Mouse (Mus musculus): ENCODE results near the gene Itk. TPM values are rescaled to one million over a fixed set of nuclear protein-coding genes. Genes with fewer than 3 reads are reported as not detected.

The Itk gene
- polyA plus RNA-seq, 1 experiment from 2014 or later, result 0.08 TPM

GRCm38 (mm10) chr11:46349681-46350410 lies 39.5 kb downstream of the Itk start:
- H3K4me2 ChIP-seq, result no peak overlapping the region
- H3K27me3 ChIP-seq, result no peaks in the 10 kb centered on the region
- ATAC-seq (ENCODE audit: insufficient read depth), result no peak
- no peaks in the 10 kb centered on the region for H3K9me3 ChIP-seq (replicated peaks)
- WGBS (ENCODE audit: insufficient replicate concordance), result 60% methylated on average over 2 of the region's 2 CpGs
- no peak overlapping the region for H3K9ac ChIP-seq
- no peaks in the 10 kb centered on the region for H3K36me3 ChIP-seq (replicated peaks)
- H3K27ac ChIP-seq (replicated peaks), result no peak overlapping the region
- no peak overlapping the region for H3K4me3 ChIP-seq (replicated peaks)
- H3K4me1 ChIP-seq (replicated peaks), result no peaks in the 10 kb centered on the region

DNA sequence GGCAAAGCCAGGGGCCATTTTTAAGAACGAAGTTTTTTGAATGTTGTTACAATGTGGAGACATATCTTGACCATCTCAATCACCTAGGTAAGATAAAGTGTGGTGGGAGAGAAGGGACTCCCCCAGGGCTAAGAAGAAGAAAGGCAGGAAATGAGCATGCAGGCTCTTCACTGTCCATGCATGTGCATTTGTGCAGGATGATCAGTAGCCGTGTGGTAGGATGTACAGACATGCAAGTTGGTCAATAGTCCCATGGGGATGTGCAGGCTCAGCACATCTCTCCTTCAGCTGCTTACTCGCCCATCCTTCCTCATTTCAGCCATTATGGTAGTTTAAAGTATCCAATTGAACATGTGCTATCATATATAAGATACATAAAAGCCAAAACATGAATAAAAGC lies 40.9 kb downstream of the Itk start:
- Histone ChIP-seq H3K36me3 (replicated peaks) (no peaks in the 10 kb centered on the region), H3K4me1 (replicated peaks) (no peaks in the 10 kb centered on the region), H3K27ac (replicated peaks) (no peak overlapping the region), H3K9ac (no peak overlapping the region), H3K27me3 (no peaks in the 10 kb centered on the region), H3K4me2 (no peak overlapping the region), H3K9me3 (replicated peaks) (no peaks in the 10 kb centered on the region), H3K4me3 (replicated peaks) (no peak overlapping the region)
- ATAC-seq (ENCODE audit: insufficient read depth), result no peak
- 55% methylated on average over 3 of the region's 3 CpGs for WGBS (ENCODE audit: insufficient replicate concordance)

DNA sequence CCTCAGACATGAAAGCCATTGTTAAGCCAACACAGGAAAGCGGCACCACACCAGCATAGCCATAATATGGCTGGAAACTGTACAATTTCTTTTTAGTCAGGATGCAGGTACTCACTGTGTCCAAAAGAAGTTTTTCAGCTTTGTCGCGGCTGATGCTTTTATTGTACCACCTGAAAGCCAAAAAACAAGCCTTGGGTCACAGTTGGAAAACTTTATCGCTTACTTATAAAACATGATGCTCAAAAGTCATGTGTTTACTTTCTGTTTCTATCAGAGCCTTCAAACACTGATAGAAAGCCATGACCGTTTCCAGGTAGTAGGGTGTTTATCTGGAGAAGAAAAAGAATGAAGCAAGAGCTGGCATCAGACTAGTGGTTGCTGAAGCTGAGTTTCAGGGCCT lies 41.6 kb downstream of the Itk start:
- 64% methylated on average over 5 of the region's 5 CpGs for WGBS (ENCODE audit: insufficient replicate concordance)
- Histone ChIP-seq H3K27ac (replicated peaks) (no peak overlapping the region), H3K4me2 (no peak overlapping the region), H3K27me3 (no peaks in the 10 kb centered on the region), H3K9me3 (replicated peaks) (no peaks in the 10 kb centered on the region), H3K9ac (no peak overlapping the region), H3K4me3 (replicated peaks) (no peak overlapping the region), H3K4me1 (replicated peaks) (no peaks in the 10 kb centered on the region), H3K36me3 (replicated peaks) (no peaks in the 10 kb centered on the region)
- ATAC-seq (ENCODE audit: insufficient read depth), result no peak

DNA sequence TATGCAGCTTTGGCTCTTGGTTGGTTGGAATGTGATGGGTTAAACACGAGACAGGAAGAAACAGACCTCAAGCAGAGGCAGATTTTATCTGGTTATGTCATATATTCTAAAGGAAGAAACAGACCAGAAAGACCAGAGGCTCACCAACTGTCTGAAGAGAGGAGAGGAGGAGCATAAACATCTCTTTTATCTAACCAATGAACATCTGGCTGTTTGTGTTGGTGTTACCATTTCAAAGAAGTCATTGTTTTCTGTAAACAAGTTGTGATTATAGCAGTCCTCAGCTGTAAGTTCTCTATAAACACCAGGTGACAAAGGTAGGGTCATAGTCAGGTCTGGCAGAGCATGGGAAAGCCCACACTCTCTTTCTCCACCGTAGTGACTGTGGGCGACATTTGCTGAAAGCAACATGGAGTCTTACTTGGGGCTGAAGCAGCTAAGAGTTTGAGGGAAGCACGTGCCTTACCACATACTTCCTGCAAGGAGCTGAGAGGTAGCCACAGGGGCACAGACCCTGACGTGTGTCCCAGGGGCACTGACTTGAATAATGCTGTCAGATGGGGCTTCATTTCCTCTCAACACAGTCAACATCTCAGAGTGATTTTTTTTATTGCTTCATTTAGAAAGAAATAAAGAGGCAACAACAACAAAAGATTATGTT lies 45.3 kb downstream of the Itk start:
- Histone ChIP-seq H3K27me3 (no peaks in the 10 kb centered on the region), H3K4me3 (replicated peaks) (no peak overlapping the region), H3K9ac (no peak overlapping the region), H3K4me1 (replicated peaks) (no peaks in the 10 kb centered on the region), H3K27ac (replicated peaks) (no peak overlapping the region), H3K36me3 (replicated peaks) (no peaks in the 10 kb centered on the region), H3K9me3 (replicated peaks) (no peaks in the 10 kb centered on the region), H3K4me2 (no peak overlapping the region)
- 14% methylated on average over 5 of the region's 5 CpGs for WGBS (ENCODE audit: insufficient replicate concordance)
- no peak for ATAC-seq (ENCODE audit: insufficient read depth)

GRCm38 (mm10) chr11:46341960-46342359 lies 47.4 kb downstream of the Itk start:
- no peak for ATAC-seq (ENCODE audit: insufficient read depth)
- Histone ChIP-seq H3K4me2 (no peak overlapping the region), H3K27me3 (no peaks in the 10 kb centered on the region), H3K36me3 (replicated peaks) (no peaks in the 10 kb centered on the region), H3K4me3 (replicated peaks) (no peak overlapping the region), H3K4me1 (replicated peaks) (no peaks in the 10 kb centered on the region), H3K9ac (no peak overlapping the region), H3K27ac (replicated peaks) (no peak overlapping the region), H3K9me3 (replicated peaks) (no peaks in the 10 kb centered on the region)
- 55% methylated on average over 4 of the region's 4 CpGs for WGBS (ENCODE audit: insufficient replicate concordance)

GRCm38 (mm10) chr11:46336020-46336419 lies 53.3 kb downstream of the Itk start:
- WGBS (ENCODE audit: insufficient replicate concordance), result 50% methylated on average over 5 of the region's 5 CpGs
- Histone ChIP-seq H3K27me3 (no peaks in the 10 kb centered on the region), H3K9me3 (replicated peaks) (no peaks in the 10 kb centered on the region), H3K27ac (replicated peaks) (no peak overlapping the region), H3K36me3 (replicated peaks) (no peaks in the 10 kb centered on the region), H3K4me3 (replicated peaks) (no peak overlapping the region), H3K4me2 (no peak overlapping the region), H3K9ac (no peak overlapping the region), H3K4me1 (replicated peaks) (no peaks in the 10 kb centered on the region)
- ATAC-seq (ENCODE audit: insufficient read depth), result no peak

GRCm38 (mm10) chr11:46332217-46332616 lies 57.1 kb downstream of the Itk start:
- Histone ChIP-seq H3K36me3 (replicated peaks) (no peaks in the 10 kb centered on the region), H3K9ac (no peak overlapping the region), H3K9me3 (replicated peaks) (no peaks in the 10 kb centered on the region), H3K4me2 (no peak overlapping the region), H3K4me1 (replicated peaks) (no peaks in the 10 kb centered on the region), H3K4me3 (replicated peaks) (no peak overlapping the region), H3K27ac (replicated peaks) (no peak overlapping the region), H3K27me3 (no peaks in the 10 kb centered on the region)
- ATAC-seq (ENCODE audit: insufficient read depth), result no peak
- 84% methylated on average over 8 of the region's 8 CpGs for WGBS (ENCODE audit: insufficient replicate concordance)

DNA sequence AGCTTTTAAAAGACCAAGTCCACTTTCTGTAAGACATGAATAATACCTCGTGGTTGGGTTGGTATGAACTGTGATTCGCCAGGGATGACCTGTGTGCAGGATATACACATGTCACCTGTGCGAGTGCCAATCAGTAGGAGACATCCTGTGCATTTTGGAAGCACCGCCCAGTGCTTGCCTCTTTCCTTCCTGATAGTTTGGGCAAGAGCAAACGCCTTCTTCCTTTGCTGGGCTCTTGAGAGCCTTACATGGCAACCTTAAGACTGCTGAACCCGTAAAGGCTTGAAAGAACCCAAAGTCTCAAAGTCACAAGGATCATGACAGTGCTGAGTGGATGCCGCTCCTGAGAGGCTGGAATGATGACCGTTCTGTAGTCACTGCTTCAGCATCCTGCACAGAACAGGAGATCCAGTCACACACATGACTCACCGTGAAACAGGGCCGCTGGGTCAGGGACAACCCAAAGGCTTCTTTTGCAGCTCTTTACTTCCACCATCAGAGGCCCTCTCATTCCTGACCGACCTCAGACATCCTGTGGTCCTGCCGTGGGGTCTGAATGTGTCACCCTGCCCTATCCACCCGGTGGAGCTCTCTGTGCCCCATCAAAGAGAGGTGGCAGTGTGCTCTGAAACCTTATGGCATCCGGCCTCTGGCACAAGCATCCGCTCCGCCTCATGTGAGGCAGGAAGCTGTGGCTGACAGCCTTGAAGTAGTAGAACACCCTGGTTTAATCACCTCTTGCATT lies 62.9 kb downstream of the Itk start:
- H3K4me2 ChIP-seq, result no peak overlapping the region
- ATAC-seq (ENCODE audit: insufficient read depth), result no peak
- no peaks in the 10 kb centered on the region for H3K36me3 ChIP-seq (replicated peaks)
- H3K9ac ChIP-seq, result no peak overlapping the region
- no peaks in the 10 kb centered on the region for H3K9me3 ChIP-seq (replicated peaks)
- H3K4me3 ChIP-seq (replicated peaks), result no peak overlapping the region
- WGBS (ENCODE audit: insufficient replicate concordance), result 49% methylated on average over 16 of the region's 16 CpGs
- no peaks in the 10 kb centered on the region for H3K4me1 ChIP-seq (replicated peaks)
- no peaks in the 10 kb centered on the region for H3K27me3 ChIP-seq
- H3K27ac ChIP-seq (replicated peaks), result no peak overlapping the region

DNA sequence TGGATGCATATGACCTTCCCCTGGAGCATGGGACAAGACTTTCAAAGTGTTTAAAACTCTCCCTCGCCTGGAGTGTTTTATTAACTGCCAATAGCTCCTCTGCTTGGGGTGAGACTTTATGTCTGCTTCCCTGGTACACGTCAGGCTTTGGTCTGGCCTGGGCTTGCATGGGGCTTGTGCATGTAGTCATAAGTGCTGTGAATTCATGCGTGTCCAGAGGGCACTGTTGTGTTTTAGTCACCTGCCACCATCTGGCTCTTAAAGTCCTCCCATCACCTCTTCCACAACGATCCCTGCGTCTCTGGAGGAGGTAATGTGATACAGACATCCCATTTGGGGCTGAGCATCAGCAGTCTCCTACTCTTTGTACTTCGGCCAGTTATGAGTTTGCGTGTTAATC lies 67.8 kb downstream of the Itk start:
- Histone ChIP-seq H3K4me2 (no peak overlapping the region), H3K9me3 (replicated peaks) (no peaks in the 10 kb centered on the region), H3K9ac (no peak overlapping the region), H3K27ac (replicated peaks) (no peak overlapping the region), H3K27me3 (no peaks in the 10 kb centered on the region), H3K36me3 (replicated peaks) (no peaks in the 10 kb centered on the region), H3K4me3 (replicated peaks) (no peak overlapping the region), H3K4me1 (replicated peaks) (no peaks in the 10 kb centered on the region)
- 63% methylated on average over 7 of the region's 7 CpGs for WGBS (ENCODE audit: insufficient replicate concordance)
- ATAC-seq (ENCODE audit: insufficient read depth), result no peak

GRCm38 (mm10) chr11:46314534-46314933 lies 74.8 kb downstream of the Itk start:
- Histone ChIP-seq H3K9me3 (replicated peaks) (no peaks in the 10 kb centered on the region), H3K27me3 (peaks cover 40% of the 10 kb centered on the region), H3K27ac (replicated peaks) (0 out of 2 replicates have a peak overlapping the region, but pooled peaks have one; percentile 2), H3K36me3 (replicated peaks) (no peaks in the 10 kb centered on the region), H3K4me3 (replicated peaks) (no peak overlapping the region), H3K4me1 (replicated peaks) (peaks cover 25% of the 10 kb centered on the region), H3K9ac (no peak overlapping the region), H3K4me2 (no peak overlapping the region)
- WGBS (ENCODE audit: insufficient replicate concordance), result 20% methylated on average over 7 of the region's 7 CpGs
- ATAC-seq (ENCODE audit: insufficient read depth), result no peak

- Histone ChIP-seq H3K27ac (replicated peaks) (no peak overlapping the region), H3K9me3 (replicated peaks) (no peaks in the 10 kb centered on the region), H3K4me2 (no peak overlapping the region), H3K4me3 (replicated peaks) (no peak overlapping the region), H3K27me3 (peaks cover 40% of the 10 kb centered on the region), H3K36me3 (replicated peaks) (no peaks in the 10 kb centered on the region), H3K9ac (no peak overlapping the region), H3K4me1 (replicated peaks) (peaks cover 25% of the 10 kb centered on the region)
- 30% methylated on average over 6 of the region's 6 CpGs for WGBS (ENCODE audit: insufficient replicate concordance)
- ATAC-seq (ENCODE audit: insufficient read depth), result no peak
These were observed 75.5 kb downstream of the Itk start for GRCm38 (mm10) chr11:46313851-46314250.
